Mouse (Mus musculus) embryonic facial prominence, embryonic 12.5 days (tissue): ENCODE measurements at regions not wholly inside any gene's neighbourhood (a gene's known extent, or its start where the extent isn't known, plus 50 kb on each side); places are given as distances from the start of the nearest gene placed in this dataset.
"Not testable (repeated sequence)": the region's sequence is repeated elsewhere in the genome, so short reads cannot be mapped to it uniquely, and the experiment has no call there.

ENCODE experiments used
- ATAC-seq: fragments of 200-750 bp; cut with Nextera tagmentation; 2 replicates; pipeline ENCODE4 v1.8.0; 2017; ENCODE audit not compliant: insufficient number of reproducible peaks, insufficient read depth, low FRiP score, low TSS enrichment
- H3K27ac ChIP-seq: fragments of 300-500 bp; sonication (generic); 2 replicates; pipeline ENCODE4 v1.5.1; 2016; ENCODE audit warnings: mild to moderate bottlenecking
- H3K27me3 ChIP-seq: fragments of 300-500 bp; sonication (generic); 2 replicates; pipeline ENCODE4 v1.6.1; 2016; ENCODE audit warnings: mild to moderate bottlenecking, moderate library complexity
- H3K36me3 ChIP-seq: fragments of 300-500 bp; sonication (generic); 2 replicates; pipeline ENCODE4 v1.6.1; 2016; ENCODE audit warnings: mild to moderate bottlenecking
- H3K4me1 ChIP-seq: fragments of 300-500 bp; sonication (generic); 2 replicates; pipeline ENCODE4 v1.6.1; 2016
- H3K4me2 ChIP-seq: fragments of 300-500 bp; sonication (generic); replicated peaks from 2 replicates; pipeline ENCODE4 v1.6.1; 2016; ENCODE audit warnings: mild to moderate bottlenecking, moderate library complexity
- H3K4me3 ChIP-seq: fragments of 300-500 bp; sonication (generic); 2 replicates; pipeline ENCODE4 v1.5.1; 2016; ENCODE audit warnings: mild to moderate bottlenecking
- H3K9ac ChIP-seq: fragments of 300-500 bp; sonication (generic); 2 replicates; pipeline ENCODE4 v1.6.1; 2016; ENCODE audit warnings: mild to moderate bottlenecking, moderate library complexity
- H3K9me3 ChIP-seq: fragments of 300-500 bp; sonication (generic); 2 replicates; pipeline ENCODE4 v1.6.1; 2016; ENCODE audit warnings: mild to moderate bottlenecking, moderate library complexity
- WGBS: fragments of 180-500 bp; shearing (Covaris S2); methylation state at CpG from one replicate; pipeline ENCODE4 v1.1.7; 2016; 5-methylcytosine and 5-hydroxymethylcytosine counted together

DNA sequence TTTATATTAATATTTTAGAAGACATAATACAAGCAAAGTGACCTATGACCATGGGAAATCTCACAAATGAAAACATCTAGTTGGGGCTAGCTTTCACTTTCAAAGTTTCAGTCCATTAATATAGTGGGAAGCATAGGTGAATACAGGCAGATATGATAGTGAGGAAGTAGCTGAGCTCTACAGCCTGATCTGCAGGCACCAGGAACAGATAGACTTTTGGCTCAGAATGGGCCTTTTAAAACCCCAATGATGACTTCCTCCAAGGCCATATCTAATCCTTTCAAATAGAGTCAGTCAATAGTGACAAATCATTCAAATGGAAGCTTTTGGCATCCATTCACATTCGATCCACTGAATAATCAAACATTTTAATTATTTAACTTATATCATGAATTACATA, 581.6 kb upstream of the Pcdh17 start:
- no peaks in the 10 kb centered on the region for H3K4me1 ChIP-seq
- no peaks in the 10 kb centered on the region for H3K27me3 ChIP-seq
- 92% methylated on average over 1 of the region's 1 CpGs for WGBS
- no peak overlapping the region for H3K4me2 ChIP-seq
- no peaks in the 10 kb centered on the region for H3K36me3 ChIP-seq
- ATAC-seq = no peak
- no peak overlapping the region for H3K4me3 ChIP-seq
- H3K27ac ChIP-seq = no peak overlapping the region
- no peaks in the 10 kb centered on the region for H3K9me3 ChIP-seq
- H3K9ac ChIP-seq = no peak overlapping the region

DNA sequence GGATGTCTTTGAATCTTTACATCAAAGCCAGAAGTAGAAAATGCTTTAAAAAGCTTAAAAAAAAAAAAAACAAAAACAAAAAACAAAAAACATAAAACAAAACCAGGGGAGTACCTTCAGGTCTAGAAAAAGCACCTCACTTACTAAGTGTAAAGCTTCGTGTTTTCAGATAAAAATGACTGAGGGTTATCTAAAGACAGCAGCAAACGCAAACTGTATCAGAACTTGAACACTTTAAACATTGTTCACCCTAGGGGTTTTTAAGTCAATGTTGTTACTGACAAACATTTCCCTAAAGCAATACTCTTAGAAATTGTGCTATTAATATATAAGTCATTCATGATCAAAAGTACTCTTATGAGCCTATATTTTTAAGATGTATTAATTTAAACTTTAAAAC, 580.7 kb upstream of the Pcdh17 start:
- Histone ChIP-seq H3K27ac (no peak overlapping the region), H3K9me3 (no peaks in the 10 kb centered on the region), H3K4me1 (no peaks in the 10 kb centered on the region), H3K4me3 (no peak overlapping the region), H3K9ac (no peak overlapping the region), H3K27me3 (no peaks in the 10 kb centered on the region), H3K36me3 (no peaks in the 10 kb centered on the region), H3K4me2 (no peak overlapping the region)
- WGBS = 79% methylated on average over 2 of the region's 2 CpGs
- no peak for ATAC-seq

- no peak for ATAC-seq
- no peaks in the 10 kb centered on the region for H3K9me3 ChIP-seq
- H3K27me3 ChIP-seq = no peaks in the 10 kb centered on the region
- H3K4me3 ChIP-seq = no peak overlapping the region
- H3K9ac ChIP-seq = no peak overlapping the region
- H3K27ac ChIP-seq = no peak overlapping the region
- no peak overlapping the region for H3K4me2 ChIP-seq
- H3K4me1 ChIP-seq = no peaks in the 10 kb centered on the region
- no peaks in the 10 kb centered on the region for H3K36me3 ChIP-seq
- WGBS = 50% methylated on average over 2 of the region's 2 CpGs
Observed at GRCm38 (mm10) chr14:83886393-83886792, 557.0 kb upstream of the Pcdh17 start.

GRCm38 (mm10) chr14:83900711-83901110, 542.7 kb upstream of the Pcdh17 start:
- not testable (repeated sequence) for H3K4me1 ChIP-seq, H3K36me3 ChIP-seq, H3K27ac ChIP-seq, H3K4me3 ChIP-seq, ATAC-seq, H3K4me2 ChIP-seq, H3K9ac ChIP-seq, H3K9me3 ChIP-seq, H3K27me3 ChIP-seq
- WGBS = 46% methylated on average over 1 of the region's 1 CpGs

DNA sequence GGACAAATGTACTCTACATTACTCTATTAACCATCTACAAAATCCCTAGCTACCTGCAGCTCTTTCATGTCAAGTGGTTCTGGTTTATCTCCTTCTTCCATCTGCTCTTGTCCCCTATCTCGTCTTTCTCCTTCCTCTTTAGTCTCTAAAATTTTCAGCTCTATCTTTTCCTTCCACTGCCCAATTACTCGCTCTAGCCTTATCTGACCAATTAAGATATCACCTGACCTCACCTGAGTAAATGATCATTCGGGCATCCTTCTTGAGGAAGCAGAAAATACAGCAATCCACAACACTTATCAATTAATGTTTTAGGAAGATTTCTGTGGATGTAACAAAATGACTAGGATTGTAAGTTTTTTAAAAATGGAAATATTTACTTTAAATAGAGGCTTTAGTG, 500.3 kb upstream of the Pcdh17 start:
- Histone ChIP-seq H3K9me3 (no peaks in the 10 kb centered on the region), H3K27me3 (no peaks in the 10 kb centered on the region), H3K4me2 (no peak overlapping the region), H3K36me3 (no peaks in the 10 kb centered on the region), H3K4me3 (no peak overlapping the region), H3K4me1 (no peaks in the 10 kb centered on the region), H3K27ac (no peak overlapping the region), H3K9ac (no peak overlapping the region)
- WGBS = 77% methylated on average over 3 of the region's 3 CpGs
- no peak for ATAC-seq

DNA sequence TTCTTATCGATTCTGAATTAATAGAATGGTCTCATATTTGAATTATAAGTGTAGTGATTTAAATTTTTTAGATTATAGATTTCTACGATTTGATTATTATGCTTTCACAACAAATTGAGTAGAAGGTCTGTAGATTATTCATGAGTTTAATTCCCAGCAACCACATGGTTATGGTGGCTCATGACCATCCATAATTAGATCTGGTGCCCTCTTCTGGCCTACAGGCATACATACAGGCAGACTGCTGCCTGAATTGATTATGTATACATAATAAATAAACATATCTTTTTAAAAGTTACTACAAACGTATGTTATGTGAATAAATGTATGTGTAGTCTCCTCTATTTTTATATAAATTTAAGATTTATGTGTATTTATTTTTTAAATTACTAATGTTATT, 499.2 kb upstream of the Pcdh17 start:
- 64% methylated on average over 3 of the region's 3 CpGs for WGBS
- H3K27me3 ChIP-seq = no peaks in the 10 kb centered on the region
- H3K9me3 ChIP-seq = no peaks in the 10 kb centered on the region
- ATAC-seq = no peak
- H3K4me2 ChIP-seq = no peak overlapping the region
- no peaks in the 10 kb centered on the region for H3K4me1 ChIP-seq
- no peak overlapping the region for H3K27ac ChIP-seq
- no peak overlapping the region for H3K9ac ChIP-seq
- H3K36me3 ChIP-seq = no peaks in the 10 kb centered on the region
- H3K4me3 ChIP-seq = no peak overlapping the region

- no peaks in the 10 kb centered on the region for H3K4me1 ChIP-seq
- H3K4me2 ChIP-seq = no peak overlapping the region
- no peaks in the 10 kb centered on the region for H3K9me3 ChIP-seq
- H3K9ac ChIP-seq = no peak overlapping the region
- no peak for ATAC-seq
- H3K27me3 ChIP-seq = no peaks in the 10 kb centered on the region
- no peak overlapping the region for H3K4me3 ChIP-seq
- no peak overlapping the region for H3K27ac ChIP-seq
- 70% methylated on average over 2 of the region's 2 CpGs for WGBS
- no peaks in the 10 kb centered on the region for H3K36me3 ChIP-seq
Observed at GRCm38 (mm10) chr14:83949696-83950095, 493.7 kb upstream of the Pcdh17 start.

DNA sequence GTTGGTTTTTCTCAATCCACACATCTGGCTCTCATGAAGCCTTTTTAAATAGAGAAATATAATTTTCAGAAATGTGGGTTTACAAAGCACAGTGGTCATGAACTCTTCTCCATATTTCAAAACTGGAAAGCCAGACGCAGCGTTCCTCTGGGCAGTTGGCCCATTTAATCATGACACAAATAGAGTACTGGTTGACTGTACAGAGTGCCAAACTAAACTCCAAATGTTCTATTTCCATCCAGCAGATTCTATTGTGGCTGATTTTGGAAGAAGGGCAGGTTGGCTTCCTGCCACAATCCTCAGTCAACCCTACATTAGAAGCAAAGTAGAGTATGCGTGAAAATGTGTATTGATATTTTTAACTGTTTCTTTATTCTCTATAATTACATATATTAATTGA, 484.3 kb upstream of the Pcdh17 start:
- Histone ChIP-seq H3K9me3 (no peaks in the 10 kb centered on the region), H3K4me3 (no peak overlapping the region), H3K36me3 (no peaks in the 10 kb centered on the region), H3K4me1 (no peaks in the 10 kb centered on the region), H3K4me2 (no peak overlapping the region), H3K9ac (no peak overlapping the region), H3K27me3 (no peaks in the 10 kb centered on the region), H3K27ac (no peak overlapping the region)
- WGBS = 82% methylated on average over 3 of the region's 3 CpGs
- no peak for ATAC-seq

- Histone ChIP-seq H3K27me3 (no peaks in the 10 kb centered on the region), H3K4me3 (no peak overlapping the region), H3K4me1 (no peaks in the 10 kb centered on the region), H3K27ac (no peak overlapping the region), H3K9ac (no peak overlapping the region), H3K9me3 (no peaks in the 10 kb centered on the region), H3K4me2 (no peak overlapping the region), H3K36me3 (no peaks in the 10 kb centered on the region)
- 85% methylated on average over 3 of the region's 3 CpGs for WGBS
- 0 out of 2 replicates have a peak, but pooled peaks have one; percentile 22 for ATAC-seq
Observed at GRCm38 (mm10) chr14:83983566-83983965, 459.8 kb upstream of the Pcdh17 start.
